Mouse (Mus musculus) cerebellum, adult 2 months (tissue): ENCODE results near the gene Gpt2.

Source experiments
- CTCF ChIP-seq: fragments of 200-500 bp; IDR thresholded peaks from 2 replicates; pipeline ENCODE4 v1.5.1; 2011; ENCODE audit warnings: low read depth, mild to moderate bottlenecking, control low read depth, low read length, moderate library complexity, borderline replicate concordance; ENCODE audit not compliant: insufficient read depth
- POLR2A ChIP-seq: fragments of 200-500 bp; IDR thresholded peaks from 2 replicates; pipeline ENCODE4 v1.6.1; 2011; ENCODE audit warnings: low read length, control low read depth, borderline replicate concordance; ENCODE audit not compliant: insufficient read depth

- no peak for TF ChIP-seq CTCF
- TF ChIP-seq POLR2A, result no peak
These were observed 65.2 kb downstream of the Gpt2 start for GRCm38 (mm10) chr8:85557601-85557986.
